Mouse (Mus musculus) stomach, postnatal 0 days (tissue): ENCODE results near the gene Muc4.

Experiments
- CTCF ChIP-seq: IDR thresholded peaks from 2 replicates; pipeline ENCODE4 v1.5.1; 2016; ENCODE audit warnings: antibody characterized with exemption, low read depth, mild to moderate bottlenecking, moderate library complexity
- EP300 ChIP-seq: optimal IDR thresholded peaks from 2 replicates; pipeline ENCODE3; 2016; ENCODE audit warnings: antibody characterized with exemption

DNA sequence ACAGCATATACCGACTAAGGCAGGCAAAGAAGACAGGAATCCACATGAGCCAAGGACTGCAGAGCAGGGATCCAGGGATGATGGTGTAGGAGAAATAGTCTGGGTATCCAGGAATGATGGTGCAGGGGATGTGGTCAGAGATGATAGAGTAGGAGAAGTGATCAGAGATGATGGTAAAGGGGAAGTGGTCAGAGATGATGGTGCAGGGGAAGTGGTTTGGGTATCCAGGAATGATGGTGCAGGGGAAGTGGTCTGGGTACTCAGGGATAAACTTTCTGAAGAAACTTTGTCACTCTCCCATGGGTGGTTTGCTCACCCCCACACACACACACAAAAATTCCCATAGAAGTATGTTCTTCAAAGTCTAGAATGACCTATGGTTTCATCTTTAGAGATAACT lies 59.5 kb downstream of the Muc4 start:
- TF ChIP-seq CTCF (no peak), EP300 (no peak)
